Mouse (Mus musculus) MEL (cell line): ENCODE data around the gene Tbca. TPM values are rescaled to one million over a fixed set of nuclear protein-coding genes. Genes with fewer than 3 reads are reported as not detected.

Experiments
- DNase-seq: peaks from one replicate; pipeline ENCODE4 v3.0.0; 2011; ENCODE audit warnings: low read depth, low spot score
- H3K27ac ChIP-seq: 2 replicates; pipeline ENCODE4 v1.5.1; 2012; ENCODE audit warnings: low read depth, mild to moderate bottlenecking, control low read depth, low read length, moderate library complexity; ENCODE audit not compliant: control insufficient read depth
- H3K27me3 ChIP-seq, 2 experiments: fragments of 150-350 bp in 1 of 2; sonication (generic) in 1 of 2; 2 replicates each; pipeline ENCODE4 v1.6.1; 2012; ENCODE audit warnings: low read length in 2 of 2, mild to moderate bottlenecking in 2 of 2, improper control_type of control experiment in 1 of 2, moderate library complexity in 1 of 2; ENCODE audit not compliant: insufficient read depth in 2 of 2, control insufficient read depth in 1 of 2
- H3K36me3 ChIP-seq, 2 experiments: 2 replicates each; pipeline ENCODE4 v1.6.1; 2012 to 2014; ENCODE audit warnings: low read length in 2 of 2, improper control_type of control experiment in 1 of 2, inconsistent platforms in 1 of 2, mild to moderate bottlenecking in 1 of 2; ENCODE audit not compliant: insufficient read depth in 2 of 2, control insufficient read depth in 1 of 2
- H3K4me1 ChIP-seq, 2 experiments: fragments of 150-350 bp in 1 of 2; sonication (generic) in 1 of 2; 2 replicates each; pipeline ENCODE4 v1.6.1; 2012; ENCODE audit warnings: low read length in 2 of 2, improper control_type of control experiment in 1 of 2, mild to moderate bottlenecking in 1 of 2; ENCODE audit not compliant: insufficient read depth in 2 of 2, control insufficient read depth in 1 of 2
- H3K4me3 ChIP-seq, 2 experiments: fragments of 150-350 bp in 1 of 2; sonication (generic) in 1 of 2; 2 replicates each; pipeline ENCODE4 v1.5.1; 2012; ENCODE audit warnings: low read depth in 2 of 2, low read length in 2 of 2, mild to moderate bottlenecking in 2 of 2, moderate library complexity in 2 of 2, control low read depth in 1 of 2, improper control_type of control experiment in 1 of 2; ENCODE audit not compliant: control insufficient read depth in 1 of 2, insufficient read depth in 1 of 2
- H3K79me2 ChIP-seq: 2 replicates; pipeline ENCODE4 v1.6.1; 2012; ENCODE audit warnings: mild to moderate bottlenecking, low read length, moderate library complexity; ENCODE audit not compliant: control insufficient read depth, poor library complexity, insufficient read depth
- H3K9ac ChIP-seq: 2 replicates; pipeline ENCODE4 v1.6.1; 2012; ENCODE audit warnings: low read depth, mild to moderate bottlenecking, control low read depth, low read length, moderate library complexity; ENCODE audit not compliant: control insufficient read depth, poor library complexity, severe bottlenecking
- H3K9me3 ChIP-seq: fragments of 150-350 bp; sonication (generic); replicated peaks from 2 replicates; pipeline ENCODE4 v1.6.1; 2012; ENCODE audit warnings: mild to moderate bottlenecking, low read length, improper control_type of control experiment, moderate library complexity; ENCODE audit not compliant: insufficient read depth
- BHLHE40 ChIP-seq: IDR thresholded peaks from 2 replicates; pipeline ENCODE4 v1.6.1; 2012; ENCODE audit warnings: low read depth, mild to moderate bottlenecking, inconsistent platforms, low read length, improper control_type of control experiment, borderline replicate concordance
- CHD2 ChIP-seq: IDR thresholded peaks from 2 replicates; pipeline ENCODE4 v1.6.1; 2011; ENCODE audit warnings: low read length, improper control_type of control experiment
- CTCF ChIP-seq, 3 experiments: IDR thresholded peaks in 2 of 3; conservative IDR thresholded peaks in 1 of 3; 2 replicates each; pipeline ENCODE4 v1.5.1; 2011 to 2012; ENCODE audit warnings: low read length in 3 of 3, low read depth in 2 of 3, mild to moderate bottlenecking in 2 of 3, improper control_type of control experiment in 1 of 3, inconsistent platforms in 1 of 3, mixed read lengths in 1 of 3, moderate library complexity in 1 of 3; ENCODE audit not compliant: control insufficient read depth in 1 of 3, insufficient read depth in 1 of 3, poor library complexity in 1 of 3, severe bottlenecking in 1 of 3
- E2F4 ChIP-seq: IDR thresholded peaks from 2 replicates; pipeline ENCODE4 v1.6.1; 2011; ENCODE audit warnings: low read depth, low read length, improper control_type of control experiment, borderline replicate concordance
- ELF1 ChIP-seq: IDR thresholded peaks from 2 replicates; pipeline ENCODE4 v1.6.1; 2014; ENCODE audit warnings: low read depth, mild to moderate bottlenecking, inconsistent platforms, low read length, improper control_type of control experiment, moderate library complexity
- GABPA ChIP-seq: IDR thresholded peaks from 2 replicates; pipeline ENCODE4 v1.6.1; 2012; ENCODE audit warnings: low read depth, mild to moderate bottlenecking, inconsistent platforms, low read length, improper control_type of control experiment, moderate library complexity
- GATA1 ChIP-seq: IDR thresholded peaks from 2 replicates; pipeline ENCODE4 v1.6.1; 2011; ENCODE audit warnings: low read depth, low read length, improper control_type of control experiment
- HCFC1 ChIP-seq: IDR thresholded peaks from 2 replicates; pipeline ENCODE4 v1.6.1; 2012; ENCODE audit warnings: low read depth, mild to moderate bottlenecking, inconsistent platforms, low read length, improper control_type of control experiment, moderate library complexity
- KAT2A ChIP-seq: conservative IDR thresholded peaks from 2 replicates; pipeline ENCODE4 v1.6.1; 2012; ENCODE audit warnings: low read depth, low read length, improper control_type of control experiment, inconsistent platforms
- MAFK ChIP-seq: IDR thresholded peaks from 2 replicates; pipeline ENCODE4 v1.6.1; 2011; ENCODE audit warnings: low read depth, mild to moderate bottlenecking, low read length, improper control_type of control experiment, borderline replicate concordance
- MAX ChIP-seq: IDR thresholded peaks from 2 replicates; pipeline ENCODE4 v1.6.1; 2011; ENCODE audit warnings: low read length, improper control_type of control experiment
- MYC ChIP-seq: IDR thresholded peaks from 2 replicates; pipeline ENCODE4 v1.6.1; 2011; ENCODE audit warnings: low read depth, mild to moderate bottlenecking, low read length, improper control_type of control experiment, moderate library complexity
- NELFE ChIP-seq: IDR thresholded peaks from 2 replicates; pipeline ENCODE4 v1.6.1; 2011; ENCODE audit warnings: low read depth, low read length, improper control_type of control experiment
- POLR2A ChIP-seq, 2 experiments: IDR thresholded peaks; 2 replicates each; pipeline ENCODE4 v1.6.1; 2011 to 2012; ENCODE audit warnings: low read length in 2 of 2, mild to moderate bottlenecking in 2 of 2, control low read depth in 1 of 2, improper control_type of control experiment in 1 of 2, low read depth in 1 of 2, moderate library complexity in 1 of 2; ENCODE audit not compliant: control insufficient read depth in 1 of 2, insufficient read depth in 1 of 2, poor library complexity in 1 of 2
- POLR2AphosphoS2 ChIP-seq: IDR thresholded peaks from 2 replicates; pipeline ENCODE4 v1.6.1; 2011; ENCODE audit warnings: low read length, improper control_type of control experiment
- POLR2AphosphoS5 ChIP-seq: IDR thresholded peaks from 2 replicates; pipeline ENCODE4 v1.6.1; 2012; ENCODE audit warnings: low read depth, borderline replicate concordance, mild to moderate bottlenecking, inconsistent platforms, low read length, moderate library complexity, mixed read lengths
- RAD21 ChIP-seq: IDR thresholded peaks from 2 replicates; pipeline ENCODE4 v1.6.1; 2011; ENCODE audit warnings: mild to moderate bottlenecking, low read depth, low read length, improper control_type of control experiment
- RCOR1 ChIP-seq: IDR thresholded peaks from 2 replicates; pipeline ENCODE4 v1.6.1; 2012; ENCODE audit warnings: low read depth, mild to moderate bottlenecking, inconsistent platforms, low read length, improper control_type of control experiment
- TAL1 ChIP-seq: IDR thresholded peaks from 2 replicates; pipeline ENCODE4 v1.6.1; 2012; ENCODE audit warnings: mild to moderate bottlenecking, inconsistent platforms, low read length, moderate library complexity, mixed read lengths
- TBP ChIP-seq: IDR thresholded peaks from 2 replicates; pipeline ENCODE4 v1.8.0; 2011; ENCODE audit warnings: low read depth, low read length, improper control_type of control experiment
- USF1 ChIP-seq: IDR thresholded peaks from 2 replicates; pipeline ENCODE4 v1.6.1; 2014; ENCODE audit warnings: low read depth, mild to moderate bottlenecking, inconsistent platforms, low read length, improper control_type of control experiment, moderate library complexity
- USF2 ChIP-seq, 2 experiments: IDR thresholded peaks; 2 replicates each; pipeline ENCODE4 v1.6.1; 2011 to 2012; ENCODE audit warnings: improper control_type of control experiment in 2 of 2, low read length in 2 of 2, borderline replicate concordance in 1 of 2, inconsistent platforms in 1 of 2, low read depth in 1 of 2, mild to moderate bottlenecking in 1 of 2; ENCODE audit not compliant: insufficient read depth in 1 of 2
- ZKSCAN1 ChIP-seq: IDR thresholded peaks from 2 replicates; pipeline ENCODE4 v1.6.1; 2012; ENCODE audit warnings: low read depth, mild to moderate bottlenecking, inconsistent platforms, low read length, improper control_type of control experiment, moderate library complexity
- ZMIZ1 ChIP-seq: IDR thresholded peaks from 2 replicates; pipeline ENCODE4 v1.6.1; 2012; ENCODE audit warnings: low read depth, mild to moderate bottlenecking, inconsistent platforms, low read length, improper control_type of control experiment, moderate library complexity
- ZNF384 ChIP-seq: IDR thresholded peaks from 2 replicates; pipeline ENCODE4 v1.6.1; 2012; ENCODE audit warnings: low read depth, mild to moderate bottlenecking, inconsistent platforms, low read length, improper control_type of control experiment
- polyA plus RNA-seq, 2 experiments: library from polyadenylated mRNA; stranded (reverse) in 1 of 2; unstranded in 1 of 2; fragments of >175 nt in 1 of 2; fragments of >200 nt in 1 of 2; gene quantifications; 2 replicates each; pipeline versions ENCODE4 v1.2.1 to v1.2.4; 2012; ENCODE audit warnings: low replicate concordance in 2 of 2, low read depth in 1 of 2; ENCODE audit not compliant: insufficient read length in 2 of 2, insufficient read depth in 1 of 2, missing spikeins in 1 of 2
- total RNA-seq: library from RNA; depleted of rRNA; stranded (reverse); fragments of 300-350 nt; gene quantifications from 2 replicates; pipeline ENCODE4 v1.2.3, GENCODE M21; 2012

Tbca gene
- total and polyA plus RNA-seq, 3 experiments = 155 to 263 TPM; not detected in 1

GRCm38 (mm10) chr13:94858016-94858575 lies 69.4 kb downstream of the Tbca start:
- H3K79me2 ChIP-seq = no peaks in the 10 kb centered on the region
- H3K4me1 ChIP-seq = peaks cover 7 to 17% of the 10 kb centered on the region in 2 experiments
- no peak overlapping the region for H3K9ac ChIP-seq
- H3K27ac ChIP-seq = no peak overlapping the region
- no peak overlapping the region for H3K4me3 ChIP-seq
- DNase-seq = no peak
- no peaks in the 10 kb centered on the region for H3K9me3 ChIP-seq
- H3K27me3 ChIP-seq = no peaks in the 10 kb centered on the region
- TF ChIP-seq BHLHE40 = no peak
- no peak for TF ChIP-seq KAT2A
- TF ChIP-seq MYC = no peak
- peaks cover 0 to 13% of the 10 kb centered on the region in 2 experiments; a peak in 2 of 4 replicates for H3K36me3 ChIP-seq

- H3K79me2 ChIP-seq = no peaks in the 10 kb centered on the region
- H3K27me3 ChIP-seq = no peaks in the 10 kb centered on the region
- TF ChIP-seq TAL1 = no peak
- TF ChIP-seq MAFK = no peak
- no peak for TF ChIP-seq BHLHE40
- no peak for TF ChIP-seq ZKSCAN1
- TF ChIP-seq HCFC1 = no peak
- H3K9me3 ChIP-seq = no peaks in the 10 kb centered on the region
- DNase-seq = no peak
- H3K36me3 ChIP-seq = peaks cover 0 to 19% of the 10 kb centered on the region in 2 experiments; a peak in 2 of 4 replicates
- peaks cover 11 to 26% of the 10 kb centered on the region in 2 experiments for H3K4me1 ChIP-seq
- no peak overlapping the region for H3K9ac ChIP-seq
- no peak overlapping the region for H3K27ac ChIP-seq
- no peak overlapping the region for H3K4me3 ChIP-seq
These were observed 70.5 kb downstream of the Tbca start for GRCm38 (mm10) chr13:94859256-94859655.

GRCm38 (mm10) chr13:94862491-94863230 lies 74.0 kb downstream of the Tbca start:
- peak; percentile 80 for DNase-seq
- H3K9ac ChIP-seq = peak overlapping the region; percentile 40
- H3K36me3 ChIP-seq = peaks cover 0 to 33% of the 10 kb centered on the region in 2 experiments; a peak in 2 of 4 replicates
- peak overlapping the region; percentile 83 for H3K27ac ChIP-seq
- no peaks in the 10 kb centered on the region for H3K27me3 ChIP-seq
- H3K79me2 ChIP-seq = peaks cover 10% of the 10 kb centered on the region
- peak overlapping the region in 1 of 2 experiments; percentile 11; a peak in 1 of 4 replicates for H3K4me3 ChIP-seq
- H3K4me1 ChIP-seq = peaks cover 11 to 46% of the 10 kb centered on the region in 2 experiments
- H3K9me3 ChIP-seq = no peaks in the 10 kb centered on the region
- no peak for TF ChIP-seq E2F4
- TF ChIP-seq RCOR1 = no peak; the same call in 1 of the 2 replicates
- TF ChIP-seq TBP = no peak
- TF ChIP-seq BHLHE40 = no peak
- TF ChIP-seq POLR2AphosphoS2 = no peak
- no peak for TF ChIP-seq CTCF (IDR thresholded peaks at IDR 0.05 in 2 of 3, conservative IDR thresholded peaks at IDR 0.05 in 1 of 3; ENCODE audit: control insufficient read depth in 1 of 3, insufficient read depth in 1 of 3, low read depth in 2 of 3, low read length in 3 of 3, poor library complexity in 1 of 3, severe bottlenecking in 1 of 3)
- no peak for TF ChIP-seq CHD2
- TF ChIP-seq GABPA = peak; percentile 74; the same call in 1 of the 2 replicates
- no peak for TF ChIP-seq NELFE
- no peak; a peak in 1 of 4 replicates for TF ChIP-seq POLR2A (IDR thresholded peaks at IDR 0.05; ENCODE audit: control insufficient read depth in 1 of 2, insufficient read depth in 1 of 2, low read depth in 1 of 2, low read length in 2 of 2, poor library complexity in 1 of 2)
- TF ChIP-seq ELF1 = peak; percentile 65; the same call in 1 of the 2 replicates
- no peak for TF ChIP-seq ZNF384
- TF ChIP-seq USF2 (IDR thresholded peaks at IDR 0.05; ENCODE audit: borderline replicate concordance in 1 of 2, insufficient read depth in 1 of 2, low read depth in 1 of 2, low read length in 2 of 2) = no peak
- TF ChIP-seq RAD21 = no peak
- TF ChIP-seq USF1 = no peak
- TF ChIP-seq GATA1 = peak; percentile 72
- no peak for TF ChIP-seq MAX
- TF ChIP-seq ZMIZ1 = no peak
- no peak for TF ChIP-seq POLR2AphosphoS5
